Mouse (Mus musculus) lung, adult 2 months (tissue): ENCODE results near the gene Il12rb1.

Source experiments
- CTCF ChIP-seq: fragments of 200-500 bp; IDR thresholded peaks from 2 replicates; pipeline ENCODE4 v1.5.1; 2011; ENCODE audit warnings: mild to moderate bottlenecking, low read length, control low read depth; ENCODE audit not compliant: insufficient read depth
- POLR2A ChIP-seq: fragments of 200-500 bp; IDR thresholded peaks from 2 replicates; pipeline ENCODE4 v1.6.1; 2011; ENCODE audit warnings: low read depth, mild to moderate bottlenecking, control low read depth, low read length, borderline replicate concordance; ENCODE audit errors: extremely low read depth

DNA sequence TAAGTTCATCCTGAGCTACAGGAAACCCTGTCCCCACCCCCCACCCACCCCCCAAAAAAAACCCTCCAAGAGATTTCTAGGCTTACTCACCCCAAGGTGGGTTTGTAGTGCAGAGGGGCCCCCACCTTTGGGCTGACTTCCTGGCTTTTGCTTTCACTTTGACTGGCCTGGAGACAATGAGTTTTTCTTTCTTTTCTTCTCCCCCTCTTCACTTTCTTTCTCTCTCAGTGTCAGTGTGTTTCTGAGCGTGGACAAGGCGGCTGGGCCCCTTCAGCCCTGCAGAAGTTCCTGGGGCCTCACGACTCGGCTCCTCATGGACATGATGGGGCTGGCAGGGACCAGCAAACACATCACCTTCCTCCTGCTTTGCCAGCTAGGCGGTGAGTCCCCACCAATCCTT, at the start of gene Il12rb1:
- TF ChIP-seq POLR2A (no peak), CTCF (no peak)
